Mouse (Mus musculus) lung, embryonic 16.5 days (tissue): ENCODE measurements around the gene Ado. TPM values are rescaled to one million over a fixed set of nuclear protein-coding genes. Genes with fewer than 3 reads are reported as not detected.

Experiments
- polyA plus RNA-seq: library from polyadenylated mRNA; unstranded; fragments of >200 nt; fragmentation: Nextera tagmentation; extraction: Ambion mirVana; gene quantifications from 2 replicates; pipeline ENCODE4 v1.2.1, GENCODE M21; 2015

Gene Ado
- polyA plus RNA-seq, 1 experiment from 2014 or later: 58.5 TPM

Other genes with a start within 250 kb of the Ado start
- gene Egr2, start 13.5 kb downstream of the Ado start, polyA plus RNA-seq: 0.49 and 0.99 TPM in 2 replicates